Mouse (Mus musculus): ENCODE results near the gene Tuba4a. TPM values are rescaled to one million over a fixed set of nuclear protein-coding genes. Genes with fewer than 3 reads are reported as not detected.

Gene Tuba4a
- total and polyA plus RNA-seq, 3 experiments = 180 to 294 (median 192) TPM

DNA sequence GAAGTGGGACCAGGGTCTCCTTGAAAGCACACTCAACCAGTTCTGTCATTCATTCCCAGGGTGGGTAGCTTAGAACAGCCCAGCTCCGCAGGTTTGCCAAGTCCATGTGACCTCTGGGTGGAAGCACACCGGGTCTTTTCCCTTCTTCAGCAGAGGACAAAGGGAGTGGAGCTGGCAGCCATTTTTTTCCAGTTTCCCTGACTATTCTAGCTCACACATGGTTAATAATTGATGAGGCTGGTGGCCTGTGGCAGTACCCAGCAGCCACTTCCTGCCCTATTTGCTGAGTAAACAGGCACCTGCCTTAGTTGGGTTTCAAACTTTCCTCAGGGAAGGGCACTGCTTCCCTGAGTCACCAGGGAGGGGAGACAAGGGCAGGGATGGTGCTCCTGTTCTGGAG, 5.2 kb downstream of the Tuba4a start:
- Histone ChIP-seq H3K4me2 (ENCODE audit: insufficient read depth, low read depth, poor library complexity, severe bottlenecking) (no peak overlapping the region), H3K36me3 (replicated peaks in 1 of 2; ENCODE audit: control insufficient read depth in 1 of 2, insufficient read depth in 1 of 2, low read length in 1 of 2) (peaks cover 47 to 61% of the 10 kb centered on the region in 2 experiments), H3K4me1 (ENCODE audit: control insufficient read depth in 1 of 2, insufficient read depth in 2 of 2) (peaks cover 24 to 78% of the 10 kb centered on the region in 2 experiments), H3K9me3 (replicated peaks; ENCODE audit: low read length) (no peaks in the 10 kb centered on the region), H3K9ac (ENCODE audit: insufficient read depth, low read depth) (no peak overlapping the region), H3K4me3 (replicated peaks in 1 of 3; ENCODE audit: low read depth in 2 of 3, low read length in 2 of 3, poor library complexity in 1 of 3) (no peak overlapping the region), H3K27me3 (replicated peaks) (no peaks in the 10 kb centered on the region), H3K27ac (ENCODE audit: insufficient read depth, low read depth) (no peak overlapping the region), H3K79me2 (replicated peaks; ENCODE audit: control insufficient read depth, extremely low read depth, insufficient read depth, poor library complexity, severe bottlenecking) (peaks cover 48% of the 10 kb centered on the region)
- TF ChIP-seq E2F4 (IDR thresholded peaks at IDR 0.05; ENCODE audit: insufficient replicate concordance, low read depth, low read length) (no peak), CHD1 (IDR thresholded peaks at IDR 0.05; ENCODE audit: low read depth, low read length) (no peak), POLR2AphosphoS2 (IDR thresholded peaks at IDR 0.05; ENCODE audit: low read depth, low read length) (0 out of 2 replicates have a peak, but pooled peaks have one; percentile 22), POLR2A (IDR thresholded peaks at IDR 0.05; ENCODE audit: low read depth, low read length) (no peak)
- in situ Hi-C loops (cut with MboI; ENCODE audit: low pct_ligation_motif_present, low pct_unique_long_range_greater_than_20kb, low sequenced_read_pairs) (no loop called here), dilution Hi-C loops (cut with MboI; ENCODE audit: extremely low pct_ligation_motif_present, extremely low pct_unique_long_range_greater_than_20kb, low sequenced_read_pairs) (no loop called here)
- DNase-seq (ENCODE audit: extremely low read depth) = no peak

DNA sequence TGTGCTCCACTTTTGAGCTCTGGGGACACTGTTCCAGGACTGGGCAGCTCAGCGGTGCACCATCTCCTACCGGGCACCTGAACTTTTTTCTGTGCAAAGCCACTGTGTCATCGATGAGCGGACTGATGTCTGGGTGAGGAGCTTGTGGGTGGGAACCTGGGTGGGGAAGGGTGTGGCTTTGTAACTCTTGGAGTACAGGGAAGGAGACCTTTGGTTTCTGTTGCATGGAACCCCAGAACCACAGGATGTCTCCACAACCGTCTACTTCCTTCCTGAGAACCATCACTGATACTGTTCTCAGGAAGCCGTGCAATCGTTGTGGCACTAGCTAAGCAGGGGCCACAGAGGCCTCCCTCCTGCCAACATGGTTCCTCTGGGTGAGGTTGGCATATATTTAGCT, 6.6 kb downstream of the Tuba4a start:
- in situ Hi-C loops (cut with MboI; ENCODE audit: low pct_ligation_motif_present, low pct_unique_long_range_greater_than_20kb, low sequenced_read_pairs) (no loop called here), dilution Hi-C loops (cut with MboI; ENCODE audit: extremely low pct_ligation_motif_present, extremely low pct_unique_long_range_greater_than_20kb, low sequenced_read_pairs) (no loop called here)
- Histone ChIP-seq H3K4me1 (ENCODE audit: control insufficient read depth in 1 of 2, insufficient read depth in 2 of 2) (peaks cover 24 to 79% of the 10 kb centered on the region in 2 experiments), H3K9ac (ENCODE audit: insufficient read depth, low read depth) (no peak overlapping the region), H3K79me2 (replicated peaks; ENCODE audit: control insufficient read depth, extremely low read depth, insufficient read depth, poor library complexity, severe bottlenecking) (peaks cover 39% of the 10 kb centered on the region), H3K27me3 (replicated peaks) (no peaks in the 10 kb centered on the region), H3K36me3 (replicated peaks in 1 of 2; ENCODE audit: control insufficient read depth in 1 of 2, insufficient read depth in 1 of 2, low read length in 1 of 2) (peaks cover 47 to 61% of the 10 kb centered on the region in 2 experiments), H3K27ac (ENCODE audit: insufficient read depth, low read depth) (no peak overlapping the region), H3K9me3 (replicated peaks; ENCODE audit: low read length) (no peaks in the 10 kb centered on the region), H3K4me2 (ENCODE audit: insufficient read depth, low read depth, poor library complexity, severe bottlenecking) (no peak overlapping the region), H3K4me3 (replicated peaks in 1 of 3; ENCODE audit: low read depth in 2 of 3, low read length in 2 of 3, poor library complexity in 1 of 3) (no peak overlapping the region)
- DNase-seq (ENCODE audit: extremely low read depth) = no peak
- TF ChIP-seq E2F4 (IDR thresholded peaks at IDR 0.05; ENCODE audit: insufficient replicate concordance, low read depth, low read length) (no peak), ZNF384 (IDR thresholded peaks at IDR 0.05; ENCODE audit: low read depth, low read length) (no peak), TCF12 (IDR thresholded peaks at IDR 0.05; ENCODE audit: low read depth, low read length) (no peak), KAT2A (IDR thresholded peaks at IDR 0.05; ENCODE audit: insufficient replicate concordance, low read length) (no peak), MAX (IDR thresholded peaks at IDR 0.05; ENCODE audit: low read length) (no peak), CHD1 (IDR thresholded peaks at IDR 0.05; ENCODE audit: low read depth, low read length) (no peak), ELF1 (IDR thresholded peaks at IDR 0.05; ENCODE audit: low read depth, low read length) (no peak), ZMIZ1 (IDR thresholded peaks at IDR 0.05; ENCODE audit: low read depth, low read length) (no peak), RAD21 (IDR thresholded peaks at IDR 0.05; ENCODE audit: low read depth, low read length) (no peak), CHD2 (IDR thresholded peaks at IDR 0.05; ENCODE audit: low read length) (no peak), USF2 (conservative IDR thresholded peaks at IDR 0.05; ENCODE audit: low read depth, low read length) (no peak), RCOR1 (conservative IDR thresholded peaks at IDR 0.05; ENCODE audit: low read depth, low read length) (no peak), USF1 (IDR thresholded peaks at IDR 0.05; ENCODE audit: low read depth, low read length) (no peak), SMC3 (IDR thresholded peaks at IDR 0.05; ENCODE audit: low read depth, low read length) (no peak), TBP (conservative IDR thresholded peaks at IDR 0.05; ENCODE audit: low read depth, low read length) (no peak), POLR2AphosphoS2 (IDR thresholded peaks at IDR 0.05; ENCODE audit: low read depth, low read length) (no peak; the same call in 1 of the 2 replicates), MXI1 (IDR thresholded peaks at IDR 0.05; ENCODE audit: low read depth, low read length) (no peak), JUN (IDR thresholded peaks at IDR 0.05; ENCODE audit: insufficient read depth, low read depth, low read length) (no peak), SIN3A (IDR thresholded peaks at IDR 0.05; ENCODE audit: low read length) (no peak), ZKSCAN1 (IDR thresholded peaks at IDR 0.05; ENCODE audit: borderline replicate concordance, low read depth, low read length) (no peak)
